Mouse (Mus musculus) heart, postnatal 0 days (tissue): Measurements from ENCODE around the gene Gm49721.
"Not testable (repeated sequence)": the region's sequence is repeated elsewhere in the genome, so short reads cannot be mapped to it uniquely, and the experiment has no call there.

Experiments
- CTCF ChIP-seq: IDR thresholded peaks from 2 replicates; pipeline ENCODE4 v1.5.1; 2016; ENCODE audit warnings: antibody characterized with exemption, control low read depth, low read depth
- EP300 ChIP-seq: IDR thresholded peaks from 2 replicates; pipeline ENCODE4 v1.6.1; 2016; ENCODE audit warnings: antibody characterized with exemption, low read depth

- not testable (repeated sequence) for TF ChIP-seq CTCF, EP300
These were observed 31.1 kb upstream of the Gm49721 start for GRCm38 (mm10) chr17:6947637-6947983.
